Mouse (Mus musculus) large intestine, adult 2 months (tissue): ENCODE results near the gene C1qbp. TPM values are rescaled to one million over a fixed set of nuclear protein-coding genes. Genes with fewer than 3 reads are reported as not detected.

Experiments
- DNase-seq: peaks from one replicate; pipeline ENCODE4 v3.0.0-alpha.2; 2012; ENCODE audit warnings: low read depth, low spot score
- WGBS: fragments of 180-500 bp; shearing (Covaris S2); methylation state at CpG from one replicate; pipeline ENCODE4 v1.1.7; 2018; 5-methylcytosine and 5-hydroxymethylcytosine counted together
- polyA plus RNA-seq: library from polyadenylated mRNA; depleted of rRNA; stranded (reverse); fragments of >200 nt; gene quantifications from 2 replicates; pipeline ENCODE4 v1.2.3, GENCODE M21; 2012

Gene C1qbp
- polyA plus RNA-seq, 1 experiment = 77.6 TPM

DNA sequence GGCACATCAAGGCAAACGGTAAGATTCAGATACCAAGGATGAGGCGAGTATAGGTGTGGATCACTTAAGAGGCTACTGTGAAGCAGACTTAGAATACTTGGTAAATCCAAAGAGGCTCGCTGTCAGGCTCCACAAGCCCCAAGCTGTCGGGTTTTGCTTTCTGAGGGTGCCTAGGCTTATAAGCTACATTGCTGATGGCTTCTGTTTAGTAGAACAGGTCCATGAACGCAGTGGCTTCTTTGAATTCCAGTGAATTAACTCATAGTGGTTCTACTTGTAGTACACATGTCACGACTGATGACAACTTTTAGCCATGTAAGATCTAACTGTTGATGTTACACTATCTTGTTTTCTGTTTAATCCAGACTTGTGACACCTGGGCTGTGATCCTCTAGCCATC is 5.5 kb downstream of the C1qbp start:
- no peak for DNase-seq
- 83% methylated on average over 6 of the region's 6 CpGs for WGBS

DNA sequence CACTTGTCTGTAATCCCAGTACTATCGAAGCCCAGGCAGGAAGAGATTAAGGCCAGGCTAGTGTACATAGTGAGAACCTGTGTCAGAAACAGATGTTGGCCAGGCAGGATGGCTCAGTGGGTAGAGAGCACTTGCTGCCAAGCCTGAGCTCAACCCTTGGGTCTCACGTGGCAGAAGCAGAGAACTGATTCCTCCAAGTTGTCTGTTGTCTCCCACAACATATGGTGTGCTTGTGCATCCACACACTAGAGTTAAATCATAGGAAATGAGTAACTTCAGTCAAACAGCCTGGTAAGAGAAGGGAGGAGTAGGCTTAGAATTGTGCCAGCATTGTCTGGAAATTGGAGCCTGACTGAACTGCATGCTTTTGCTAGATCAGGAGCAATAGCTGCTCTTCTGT is 7.6 kb downstream of the C1qbp start:
- 71% methylated on average over 2 of the region's 2 CpGs for WGBS
- DNase-seq = no peak

DNA sequence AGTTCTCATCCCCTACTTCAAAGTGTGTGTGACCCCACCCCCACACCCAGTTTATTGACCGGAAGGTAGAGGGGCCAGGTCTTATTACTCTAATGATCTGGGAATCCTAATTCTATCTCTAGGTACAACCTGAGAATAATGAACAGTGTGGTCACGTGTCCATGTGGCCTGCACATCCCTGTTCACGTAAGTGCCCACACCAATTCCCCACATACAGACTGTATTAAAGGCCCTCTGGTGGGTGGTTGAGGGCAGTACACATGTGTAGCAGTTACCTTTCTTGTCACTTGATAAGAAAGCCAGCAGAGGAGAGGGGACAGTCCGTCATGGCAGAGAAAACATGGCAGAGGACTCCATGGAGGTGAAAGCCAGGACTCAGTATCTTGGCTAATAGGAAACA is 8.9 kb downstream of the C1qbp start:
- WGBS = 65% methylated on average over 4 of the region's 4 CpGs
- DNase-seq = no peak

DNA sequence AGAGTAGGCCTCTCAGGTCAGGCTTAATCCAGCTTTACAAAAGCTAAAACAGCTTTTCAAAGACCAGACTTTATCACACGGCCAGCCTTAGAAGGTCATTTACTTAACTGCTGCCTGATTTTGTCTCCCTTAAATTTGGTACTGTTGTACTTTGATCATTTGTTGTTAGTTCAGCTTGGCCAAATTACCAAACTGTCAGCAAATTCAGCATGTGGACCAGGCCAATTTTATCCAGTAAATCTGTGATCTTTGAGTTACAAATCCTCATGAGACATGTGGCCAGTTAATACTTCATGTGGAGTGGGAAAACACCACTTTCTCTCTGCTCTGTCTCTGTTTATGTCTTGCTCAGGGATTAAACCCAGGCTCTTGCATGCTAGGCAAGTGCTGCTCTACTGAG is 10.2 kb downstream of the C1qbp start:
- WGBS = 64% methylated on average over 1 of the region's 1 CpGs
- DNase-seq = no peak

DNA sequence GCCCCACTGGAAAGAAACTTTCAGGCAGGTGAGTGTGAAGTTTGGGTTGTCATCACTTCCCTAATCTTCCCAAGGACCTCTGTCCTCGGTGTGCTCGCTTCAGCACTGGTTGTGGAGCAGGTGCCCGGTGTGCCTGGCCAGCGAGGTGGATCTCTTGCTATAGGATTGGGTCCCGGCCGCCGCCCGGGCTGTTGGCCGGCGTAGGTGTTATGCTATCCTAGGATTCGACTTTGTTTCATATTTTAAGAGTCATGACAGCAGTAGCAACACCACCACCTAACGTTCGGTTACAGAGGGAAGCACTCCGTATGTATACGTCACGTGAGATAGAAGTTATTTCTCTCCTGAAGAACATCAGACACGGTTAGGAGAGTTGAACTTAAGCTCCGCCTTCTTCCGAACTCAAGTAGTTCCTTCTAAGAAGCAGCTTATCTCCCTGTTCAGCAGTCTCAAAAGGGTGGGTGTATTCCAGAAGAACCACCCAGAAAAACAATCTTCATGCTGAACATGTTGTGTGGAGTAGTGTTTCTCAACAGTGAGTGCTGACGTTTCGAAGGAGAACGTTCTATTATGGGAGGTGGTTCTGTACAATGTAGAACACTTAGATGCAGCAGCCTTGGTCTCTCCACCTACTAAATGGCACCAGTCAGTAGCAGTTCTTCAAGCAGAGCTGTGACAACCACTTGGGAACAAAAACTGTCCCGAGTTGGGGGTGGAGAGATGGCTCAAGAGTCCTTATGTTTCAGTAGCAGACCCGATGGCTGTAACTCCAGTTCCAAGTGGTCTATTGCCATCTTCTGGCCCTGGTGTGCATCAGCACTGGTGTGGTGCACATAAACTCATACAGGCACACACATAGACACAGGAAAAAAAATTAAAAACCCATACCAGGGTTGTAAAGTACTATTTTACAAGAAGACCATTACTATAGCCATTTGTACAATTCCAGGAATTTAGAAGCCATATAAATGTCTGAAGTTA is 12.0 kb downstream of the C1qbp start:
- WGBS = 12% methylated on average over 24 of the region's 24 CpGs
- DNase-seq = peak; percentile 48

DNA sequence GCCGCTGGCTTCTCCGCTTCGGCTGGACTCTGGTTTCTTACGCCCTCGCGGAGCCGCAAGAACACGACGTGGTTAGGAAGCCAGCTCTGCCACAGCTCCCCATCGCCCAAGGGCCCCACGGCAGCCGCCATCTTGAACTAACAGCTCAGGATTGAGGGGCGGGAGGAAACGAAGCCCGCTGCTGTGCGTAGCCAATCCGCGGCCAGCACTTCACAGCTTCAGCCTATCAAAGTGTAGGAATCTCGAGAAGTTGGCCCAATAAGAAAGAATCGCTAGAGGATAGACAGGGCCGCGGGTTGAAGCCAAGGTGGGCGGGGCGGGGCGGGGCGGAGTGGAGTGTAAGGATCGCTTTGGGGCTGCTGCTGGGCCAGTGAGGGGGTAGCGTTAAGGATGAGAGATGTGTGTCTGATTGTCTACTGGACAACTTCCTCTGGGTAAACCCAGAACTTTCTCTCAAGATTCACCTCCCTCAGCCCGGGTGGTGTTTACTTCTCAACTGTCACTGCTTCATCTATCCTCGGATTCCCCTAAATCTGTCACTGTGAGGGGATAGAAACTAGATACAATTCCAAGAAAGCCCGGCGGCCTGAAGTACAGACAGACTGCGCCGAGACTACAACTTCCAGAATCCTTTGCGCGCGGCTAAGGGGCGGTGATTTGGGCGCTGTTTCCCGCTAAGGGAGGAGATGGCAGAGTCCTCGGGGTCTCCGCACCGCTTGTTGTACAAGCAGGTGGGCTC is 12.8 kb downstream of the C1qbp start, which contains the start of the genes Nup88 and Rpain:
Gene Nup88 (minus strand): TSS at position 153 of the 739 bp plus-strand sequence.
Gene Rpain (plus strand): TSS at position 393 of the 739 bp plus-strand sequence.
- under 1% methylated on average over 43 of the region's 43 CpGs for WGBS
- peak; percentile 92 for DNase-seq

DNA sequence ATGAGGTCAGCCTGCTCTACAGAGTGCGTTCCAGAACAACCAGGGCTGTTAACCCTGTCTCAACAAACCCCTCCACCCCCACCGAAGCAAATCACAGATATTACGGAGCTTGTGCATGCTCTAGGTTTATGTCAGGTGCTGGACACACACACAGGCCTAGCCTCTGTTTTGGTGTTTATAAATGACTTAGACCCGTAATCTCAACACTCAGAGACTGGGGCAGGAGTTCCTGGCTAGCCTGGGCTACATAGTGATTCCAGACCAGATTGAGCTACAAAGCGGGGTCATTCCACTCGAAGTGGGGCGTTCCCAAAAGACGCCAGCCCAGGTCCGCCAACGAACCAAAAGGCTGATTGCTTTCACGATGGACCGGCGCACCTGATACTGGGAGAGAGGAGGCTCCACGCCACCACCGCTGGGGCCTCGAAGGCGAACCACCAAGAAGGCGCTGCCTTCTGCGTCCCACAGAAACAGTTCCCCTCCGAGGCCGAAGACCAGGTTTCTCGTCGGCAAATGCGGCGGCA is 13.5 kb downstream of the C1qbp start:
- peak; percentile 7 for DNase-seq
- WGBS = under 1% methylated on average over 25 of the region's 25 CpGs

DNA sequence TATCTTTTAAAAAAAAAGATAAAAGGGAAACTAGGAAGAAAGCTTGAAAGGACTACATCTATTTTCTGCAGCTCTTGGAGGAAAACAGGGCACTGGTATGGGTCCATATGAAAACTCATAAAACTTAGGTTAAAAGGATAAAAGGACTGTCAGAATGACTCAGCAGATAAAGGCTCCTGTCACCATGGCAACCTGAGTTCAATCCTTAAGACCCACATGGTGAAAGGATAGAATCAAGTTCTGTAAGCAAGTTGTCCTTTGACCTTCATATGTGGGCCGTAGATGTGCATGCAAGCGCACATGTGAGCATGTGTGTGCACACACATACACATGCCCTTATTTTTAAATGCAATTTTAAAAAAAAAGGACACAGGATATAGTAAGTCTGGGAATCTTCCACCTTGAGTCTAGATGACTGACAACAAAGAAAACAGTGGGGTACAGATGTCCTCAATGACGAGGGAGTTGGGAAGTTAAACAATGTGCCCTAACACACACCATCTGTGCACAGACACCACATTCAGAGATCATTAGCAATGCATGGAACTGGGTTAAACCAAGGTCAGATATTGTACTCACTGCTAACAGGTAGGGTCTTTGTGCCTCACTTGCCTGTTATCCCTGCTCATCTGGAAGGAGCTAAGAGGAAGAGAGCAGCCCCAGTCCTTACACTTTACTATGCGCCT is 18.5 kb downstream of the C1qbp start:
- WGBS = 81% methylated on average over 4 of the region's 4 CpGs
- no peak for DNase-seq

DNA sequence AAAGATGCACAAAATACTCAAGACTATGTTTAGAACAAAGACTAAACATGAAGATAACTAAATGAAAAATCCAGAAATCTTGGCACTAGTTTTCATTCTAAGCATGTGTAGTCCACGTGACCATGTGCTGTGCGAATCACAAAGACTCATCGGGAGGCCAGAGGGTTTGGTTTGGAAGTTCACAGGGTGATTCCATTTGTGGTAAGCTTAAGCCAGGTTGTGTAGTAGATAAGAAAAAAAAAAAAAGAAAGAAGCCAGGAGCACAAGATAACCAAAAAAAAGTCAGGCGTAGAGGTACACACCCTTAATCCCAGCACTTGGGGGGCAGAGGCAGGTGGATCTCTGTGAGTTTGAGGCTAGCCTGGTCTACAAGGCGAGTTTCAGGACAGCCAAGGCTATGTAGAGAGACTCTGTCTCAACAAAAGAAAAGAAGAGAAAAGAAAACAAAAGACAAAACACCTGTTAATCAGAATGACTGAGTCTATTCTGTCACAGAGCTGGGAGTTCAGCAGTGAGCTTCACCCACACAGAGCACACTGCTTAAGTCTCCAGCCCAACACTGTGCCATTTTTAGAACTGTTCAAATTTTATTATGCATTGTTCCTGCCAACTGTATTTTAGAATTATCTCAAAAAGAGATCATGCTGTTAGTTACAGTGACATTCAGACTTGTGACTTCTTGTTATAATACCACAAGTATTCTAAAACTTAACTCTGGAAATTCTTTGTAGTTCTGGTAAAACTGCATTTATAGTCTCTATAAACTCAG is 21.9 kb downstream of the C1qbp start:
- DNase-seq = no peak
- WGBS = 93% methylated on average over 5 of the region's 5 CpGs

DNA sequence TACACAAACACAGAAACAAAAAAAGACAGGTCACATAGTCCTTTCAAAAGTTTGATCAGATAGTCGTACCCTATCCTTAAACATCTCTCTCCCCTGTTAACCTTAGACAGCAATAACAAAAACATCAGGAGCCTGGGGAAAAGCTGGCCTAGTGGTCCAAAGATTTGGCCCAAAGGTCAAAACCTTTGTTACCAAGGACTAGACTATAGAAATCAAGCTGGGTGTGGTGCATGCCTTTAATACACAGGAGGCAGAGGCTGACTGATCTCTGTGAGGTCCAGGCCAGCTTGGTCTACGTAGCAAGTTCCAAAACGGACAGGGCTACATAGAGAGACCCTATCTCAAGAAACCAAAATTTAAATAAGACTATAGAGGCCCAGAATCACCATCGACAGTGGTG is 28.1 kb downstream of the C1qbp start:
- WGBS = 96% methylated on average over 4 of the region's 4 CpGs

DNA sequence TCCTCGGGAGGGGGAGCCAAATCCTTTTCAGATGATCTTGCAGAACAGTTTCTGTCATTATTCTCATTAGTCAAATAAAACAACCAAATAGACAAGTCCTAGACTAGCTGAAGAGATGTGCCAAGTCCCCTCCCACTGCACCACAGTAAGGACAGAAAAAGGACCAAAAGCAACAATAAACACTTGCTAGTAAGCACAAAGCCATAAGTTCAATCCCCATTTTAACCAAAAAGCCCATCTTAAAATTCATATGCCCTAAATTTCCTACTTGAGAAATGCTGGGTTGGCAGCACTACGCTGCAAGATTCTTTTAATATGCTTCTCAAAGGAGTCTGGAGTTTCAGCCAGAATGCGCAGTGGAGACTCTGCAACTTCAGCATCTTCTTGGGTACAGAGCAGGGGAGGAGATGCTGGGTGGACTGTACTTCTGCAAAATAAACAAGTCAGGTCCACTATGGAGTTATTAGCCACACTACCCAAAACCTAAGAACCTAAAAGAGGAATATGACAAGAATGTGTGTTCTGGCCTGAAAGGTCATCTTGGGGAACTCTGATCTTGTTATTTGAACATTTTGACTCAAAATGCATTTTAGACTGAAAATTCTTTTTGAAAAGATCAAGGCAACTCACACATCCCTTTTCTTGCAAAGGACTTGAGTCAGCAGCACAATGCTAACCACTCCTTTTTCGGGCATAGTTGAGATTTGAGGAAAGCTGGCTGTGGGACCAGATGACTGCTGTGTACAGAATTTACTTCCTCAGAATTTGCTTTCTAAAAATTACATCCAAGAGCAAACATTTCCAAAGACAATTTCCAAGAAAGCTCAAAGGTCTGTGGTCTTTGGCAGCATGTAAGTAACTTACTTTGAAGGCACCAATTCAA is 37.6 kb downstream of the C1qbp start:
- no peak for DNase-seq
- WGBS = 77% methylated on average over 4 of the region's 4 CpGs

More for the DNA sequence above, 28.1 kb downstream of the C1qbp start:
- no peak for DNase-seq

DNA sequence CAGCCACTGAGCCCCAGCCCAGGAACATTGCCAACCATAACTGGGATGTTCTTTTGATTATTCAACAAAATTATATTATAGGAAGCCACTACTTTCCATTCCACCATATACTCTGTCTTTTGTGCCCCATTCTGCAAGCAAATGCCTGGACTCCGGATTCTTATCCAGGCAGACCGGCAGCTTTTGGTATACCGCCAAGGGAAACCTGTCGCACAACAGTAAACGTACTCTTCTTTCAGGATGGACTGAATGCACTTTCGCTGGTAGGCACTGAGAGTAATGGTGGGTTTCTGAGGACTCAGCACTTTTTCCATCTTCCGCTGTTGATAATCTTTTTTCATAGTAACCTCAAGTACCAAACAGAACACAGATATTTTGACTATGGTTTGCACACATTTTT is 39.2 kb downstream of the C1qbp start:
- WGBS = 87% methylated on average over 7 of the region's 7 CpGs
- no peak for DNase-seq

DNA sequence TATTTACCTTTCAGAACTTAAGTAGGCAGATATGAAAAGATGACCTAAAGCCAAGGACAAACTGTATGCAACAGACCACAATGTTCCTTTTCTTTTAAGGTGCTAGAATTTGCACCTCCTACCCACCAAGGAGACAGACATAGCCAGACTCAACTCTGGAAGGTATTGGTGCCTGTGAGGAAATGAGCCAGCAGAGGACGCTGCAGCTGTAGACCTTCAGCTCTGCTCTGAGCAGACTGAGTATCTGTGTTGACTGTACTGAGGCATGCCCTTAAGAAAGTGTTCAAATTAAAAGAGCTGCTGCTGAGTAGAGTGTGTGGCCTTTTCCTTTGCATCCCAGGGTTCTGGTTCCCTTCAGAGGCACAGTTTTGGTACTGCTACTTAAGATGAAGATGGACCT is 40.2 kb downstream of the C1qbp start:
- no peak for DNase-seq

DNA sequence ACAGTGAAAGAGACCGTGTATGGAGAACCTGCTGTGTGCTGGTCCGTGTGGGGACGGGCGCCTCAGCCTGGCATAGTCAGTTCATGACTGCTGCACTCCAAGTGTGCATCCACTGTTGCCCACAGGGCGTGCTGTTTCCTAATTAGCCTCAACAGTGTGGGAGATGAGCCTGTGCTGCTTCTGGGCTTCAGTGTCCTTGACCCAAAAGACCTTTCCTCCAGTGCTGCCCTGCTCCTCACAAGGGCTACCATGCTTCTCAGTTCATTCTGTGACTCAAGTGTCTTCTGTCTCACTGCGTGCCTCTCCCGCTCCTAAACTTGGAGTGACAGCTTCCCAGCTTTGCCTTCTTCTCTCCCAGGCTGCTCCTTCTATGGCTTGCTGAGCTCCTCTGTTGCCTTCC is 47.5 kb downstream of the C1qbp start:
- WGBS = 94% methylated on average over 7 of the region's 7 CpGs
- DNase-seq = no peak

More for the DNA sequence above, 40.2 kb downstream of the C1qbp start:
- WGBS = 88% methylated on average over 1 of the region's 1 CpGs

DNA sequence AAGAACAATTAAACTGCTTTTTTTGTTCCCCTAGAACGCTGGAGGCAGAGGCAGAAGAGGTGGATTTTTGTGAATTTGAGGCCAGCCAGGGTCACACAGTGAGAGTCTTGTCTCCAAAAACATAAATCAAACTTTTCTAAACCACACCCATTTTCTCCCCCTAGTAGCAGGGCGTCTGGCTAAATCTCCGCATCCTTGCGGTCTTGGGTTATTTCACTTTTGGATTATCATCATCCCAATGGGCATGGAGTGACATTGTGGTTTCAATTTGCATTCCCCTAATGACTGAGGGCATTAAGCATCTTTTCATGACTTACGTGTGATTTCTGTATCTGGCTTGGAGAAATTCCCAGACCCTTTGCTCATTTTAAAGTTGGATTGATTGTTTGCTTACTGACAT is 51.4 kb downstream of the C1qbp start:
- no peak for DNase-seq
- WGBS = 81% methylated on average over 5 of the region's 5 CpGs
